In the genomic region with DNA sequence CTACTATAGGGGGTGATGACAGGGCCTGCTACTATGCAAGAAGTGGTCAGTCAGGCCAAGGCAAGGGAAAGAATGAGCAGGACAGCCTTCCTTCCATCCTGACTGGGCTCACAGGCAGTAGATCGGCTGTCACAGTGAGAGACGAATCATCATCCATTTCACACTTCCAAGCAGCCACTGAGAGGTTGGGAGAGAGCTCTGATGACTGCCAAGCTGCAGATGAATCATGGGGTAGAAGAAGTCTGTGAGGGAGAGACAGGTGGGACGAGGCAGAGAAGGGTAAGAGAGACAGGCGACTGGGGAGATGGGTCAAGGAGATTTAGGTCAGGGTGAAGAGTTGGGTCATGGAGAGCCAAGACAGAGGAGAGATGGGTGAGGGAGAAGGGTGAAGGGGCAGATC, we compare ENCODE assay signal across 24 mouse cellular contexts. TPM values are rescaled to one million over a fixed set of nuclear protein-coding genes. Genes with fewer than 3 reads are reported as not detected.
DNase-seq lines count a peak whose midpoint lies in the region; TF ChIP-seq lines count a peak whose summit lies in the region.
"Had no signal": no experiment of that assay in that cellular context is flagged by ENCODE, and none has a peak within 500 bp of the region (broad histone marks: within the 10 kb centered on the region; RNA-seq: fewer than 3 reads in every experiment).

No protein-coding gene starts in this region.

- no peak overlapping the region; the same call in 1 of the 2 replicates for H3K4me3 ChIP-seq in layer of hippocampus, adult 2 months
- H3K4me3 ChIP-seq: heart, embryonic 10.5 days; liver, embryonic 12.5 days; neural tube, embryonic 15.5 days had no signal

- peak overlapping the region; percentile 83 for H3K27ac ChIP-seq in layer of hippocampus, adult 2 months
- H3K27ac ChIP-seq: forebrain, embryonic 13.5 days; heart, embryonic 10.5 days; hindbrain, embryonic 12.5 days; liver, embryonic 12.5 days; neural tube, embryonic 15.5 days had no signal

- peak; percentile 45 for DNase-seq in cerebellum, adult 8-10 months
- DNase-seq in cerebellum, postnatal 10 days: no peak
- DNase-seq in layer of hippocampus, adult 2 months (ENCODE audit: low spot score in 2 of 2): no peak
- no peak for DNase-seq in layer of hippocampus, adult 11-12 months (ENCODE audit: low spot score)
- DNase-seq in right cerebral cortex, adult 2 months (ENCODE audit: low spot score in 2 of 2): peak; percentile 49 to 65
- DNase-seq in right cerebral cortex, postnatal 4 days: no peak
- no peak for DNase-seq in adrenal gland, adult 18-20 months (ENCODE audit: low spot score in 2 of 2)
- DNase-seq: adrenal gland, postnatal 36 days; gastrocnemius, postnatal 25 days; heart, adult 11 months; heart, postnatal 36 days; kidney, adult 11 months; kidney, postnatal 14 days; left cerebral cortex, postnatal 4 days; liver, postnatal 0 days; lung, postnatal 36 days; retina, postnatal 1 day; thymus, postnatal 4 days had no signal

- no peak for TF ChIP-seq CTCF in layer of hippocampus, adult 2 months (conservative IDR thresholded peaks at IDR 0.05)

RNA-seq across cellular contexts. Expression of a gene that starts 3.4 kb away (rescaled TPM):
- total RNA-seq in layer of hippocampus, adult 2 months (2021): 100 to 1,000 TPM; 175 to 181 TPM
- total RNA-seq in adrenal gland, adult 18-20 months (2021): 1 to 10 TPM; 1.8 to 2.1 TPM
- total RNA-seq: megakaryocyte, adult 5-6 weeks had no signal

RNA-seq across cellular contexts. Expression of a gene that starts 34.6 kb away (rescaled TPM):
- 100 to 1,000 TPM; 112 to 123 TPM for total RNA-seq in layer of hippocampus, adult 2 months (2021)
- 10 to 100 TPM; 57.0 to 57.8 TPM for total RNA-seq in adrenal gland, adult 18-20 months (2021)

Comparison
In these comparisons a context has a peak if more than half of its experiments do, and no peak if none do; other contexts are left out.
1. DNase-seq: peak in cerebellum, adult 8-10 months (single experiment) and right cerebral cortex, adult 2 months (2 of 2); none in cerebellum, postnatal 10 days (0 of 2), layer of hippocampus, adult 2 months (0 of 2), layer of hippocampus, adult 11-12 months (single experiment), right cerebral cortex, postnatal 4 days (single experiment) and adrenal gland, adult 18-20 months (0 of 2).
2. RNA of a gene that starts 3.4 kb away (total RNA-seq): 175 to 181 TPM in layer of hippocampus, adult 2 months; 1.8 to 2.1 TPM in adrenal gland, adult 18-20 months; every median in the first group is over 10 times any median in the second.